Mouse (Mus musculus): ENCODE results near the gene Gm17364.
"Not testable (repeated sequence)": the region's sequence is repeated elsewhere in the genome, so short reads cannot be mapped to it uniquely, and the experiment has no call there.

Gene Gm17364

DNA sequence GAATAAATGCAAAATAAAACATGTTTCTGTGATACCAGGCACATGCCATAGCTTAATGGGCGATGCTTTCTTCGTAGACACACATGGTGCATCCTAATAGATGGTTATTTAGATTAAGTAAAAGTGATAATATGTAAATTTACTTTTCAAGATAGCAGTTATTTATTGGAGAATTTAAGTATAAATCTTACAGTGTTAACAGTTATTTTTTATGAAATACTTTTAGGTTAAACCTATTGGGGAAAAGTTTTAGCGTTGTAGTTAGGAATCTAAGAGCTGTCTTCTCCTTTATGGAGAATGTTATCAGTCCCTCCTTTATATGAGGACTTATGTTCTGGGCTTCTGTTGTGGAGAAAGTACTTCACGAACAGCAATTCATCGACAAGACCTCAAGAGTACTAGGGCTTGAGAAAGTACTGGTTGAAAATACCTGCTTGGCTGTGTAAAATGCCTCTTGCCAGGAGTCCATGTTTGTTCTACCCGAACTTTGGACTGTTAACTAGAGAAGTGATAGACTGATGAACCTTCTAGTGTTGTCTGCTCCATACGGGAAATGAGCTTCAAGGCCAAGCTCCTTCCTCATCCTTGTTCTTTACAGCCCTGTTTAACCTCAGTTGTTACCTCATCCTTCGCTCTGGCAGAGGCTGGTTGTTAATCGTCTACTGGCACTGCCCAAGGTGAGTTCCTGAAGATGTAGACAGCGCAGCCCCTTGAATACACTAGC lies at the start of gene Gm17364:
Gene Gm17364 (minus strand): TSS at position 51 of the 724 bp plus-strand sequence.
- DNase-seq (ENCODE audit: low read depth in 2 of 2, low spot score in 2 of 2), result no peak

GRCm38 (mm10) chr13:41321433-41321832 lies 47.7 kb upstream of the Gm17364 start:
- no peak for DNase-seq (ENCODE audit: low read depth in 2 of 2, low spot score in 2 of 2)

GRCm38 (mm10) chr13:41320749-41321148 lies 47.0 kb upstream of the Gm17364 start:
- no peak for DNase-seq (ENCODE audit: low read depth in 2 of 2, low spot score in 2 of 2)

DNA sequence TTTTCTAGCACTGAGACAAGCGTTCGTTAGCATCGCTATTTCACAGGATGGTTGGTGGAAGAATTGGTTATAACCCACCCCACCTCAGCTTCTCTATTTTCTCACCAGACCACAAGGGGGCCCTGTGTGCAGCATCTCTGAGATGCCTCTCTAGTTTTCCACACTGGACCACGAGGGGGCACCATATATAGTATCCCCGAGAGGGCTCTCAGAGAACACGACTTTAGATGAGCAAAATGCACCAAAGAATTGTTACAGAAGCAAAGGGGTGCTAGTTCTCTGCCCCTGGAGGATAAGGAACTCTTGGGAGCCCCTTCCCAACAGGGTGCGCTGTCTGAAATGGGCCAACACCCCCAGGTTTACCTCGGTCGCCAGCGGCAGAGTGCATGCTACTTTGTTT lies 28.9 kb upstream of the Gm17364 start:
- DNase-seq (ENCODE audit: low read depth in 2 of 2, low spot score in 2 of 2), result peak; percentile 80 to 88

DNA sequence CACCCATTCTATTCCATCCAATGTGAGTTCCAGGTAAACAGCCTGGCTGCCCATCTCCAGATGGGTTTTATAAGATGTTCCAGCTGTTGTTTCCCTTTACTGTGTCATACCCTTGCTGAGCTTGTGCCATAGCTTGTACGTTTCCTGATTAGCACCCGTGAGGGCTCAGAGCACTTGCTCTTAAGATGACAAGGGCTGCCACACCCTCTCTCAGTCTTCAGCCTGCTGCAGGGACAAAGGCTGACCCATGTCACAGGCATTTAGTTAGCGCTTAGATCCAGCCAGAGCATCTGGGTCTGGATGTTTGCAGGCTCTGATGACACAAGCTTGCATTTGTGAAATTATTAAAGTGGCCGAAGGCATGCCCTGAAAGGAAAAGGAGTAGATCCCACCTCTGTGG lies 26.3 kb upstream of the Gm17364 start:
- no peak for DNase-seq (ENCODE audit: low read depth in 2 of 2, low spot score in 2 of 2)

DNA sequence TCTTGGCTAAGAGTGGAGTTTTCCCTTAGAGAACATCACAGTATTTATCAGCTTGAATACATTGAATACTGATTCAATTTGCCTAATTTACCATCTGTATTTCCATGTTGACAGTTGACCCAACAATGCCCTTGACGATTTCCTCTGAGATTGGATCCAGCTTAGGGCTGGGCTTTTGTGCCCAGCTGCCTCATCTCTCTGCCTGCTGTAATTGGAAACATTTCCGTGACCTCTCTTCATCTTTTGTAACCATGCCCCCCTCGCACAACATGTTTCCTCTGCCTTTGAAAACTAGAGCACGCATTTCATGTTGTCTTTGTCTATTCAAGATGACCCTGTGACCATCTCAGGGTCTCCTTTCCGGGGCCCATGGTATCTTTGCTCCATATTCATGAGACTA lies 25.2 kb upstream of the Gm17364 start:
- no peak for DNase-seq (ENCODE audit: low read depth in 2 of 2, low spot score in 2 of 2)

DNA sequence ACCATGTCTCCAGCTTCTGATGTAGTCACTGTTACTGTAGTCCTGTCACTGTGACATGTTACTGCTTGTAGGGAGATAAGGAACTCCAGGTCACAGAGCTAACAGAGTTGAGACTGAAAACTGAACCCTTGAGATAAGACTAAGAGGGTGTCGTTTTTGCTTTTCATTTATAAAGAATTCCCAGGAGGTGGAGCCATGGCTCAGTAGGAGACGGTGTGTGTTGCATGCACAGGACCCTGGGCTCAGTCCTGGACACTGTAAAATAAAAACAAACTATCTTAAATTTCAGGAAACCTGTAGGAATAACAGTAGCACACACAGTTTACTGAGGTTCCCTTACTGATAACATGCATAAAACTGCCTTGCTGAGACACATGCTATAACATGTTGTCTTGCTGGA lies 24.8 kb upstream of the Gm17364 start:
- DNase-seq (ENCODE audit: low read depth in 2 of 2, low spot score in 2 of 2), result no peak

DNA sequence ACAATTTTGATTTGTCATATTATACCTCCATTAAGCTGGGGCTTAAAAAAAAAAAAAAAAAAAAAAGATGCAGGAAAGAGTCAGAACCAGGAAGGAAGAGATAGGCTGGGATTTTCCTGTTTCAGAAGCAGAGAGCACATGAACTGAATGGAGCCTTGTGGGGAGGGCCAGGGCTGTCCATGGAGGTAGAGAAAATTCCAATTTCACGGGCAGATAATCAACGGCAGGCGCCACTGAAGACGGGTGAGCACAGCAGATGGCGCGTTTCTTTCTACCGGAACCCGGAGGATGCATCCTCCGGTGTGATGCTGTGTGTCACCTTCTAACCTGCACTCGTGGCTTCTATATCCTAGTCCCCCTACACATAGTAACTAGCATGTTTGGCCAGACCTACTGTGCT lies 22.6 kb upstream of the Gm17364 start:
- DNase-seq (ENCODE audit: low read depth in 2 of 2, low spot score in 2 of 2), result no peak

GRCm38 (mm10) chr13:41295886-41296285 lies 22.1 kb upstream of the Gm17364 start:
- no peak for DNase-seq (ENCODE audit: low read depth in 2 of 2, low spot score in 2 of 2)

DNA sequence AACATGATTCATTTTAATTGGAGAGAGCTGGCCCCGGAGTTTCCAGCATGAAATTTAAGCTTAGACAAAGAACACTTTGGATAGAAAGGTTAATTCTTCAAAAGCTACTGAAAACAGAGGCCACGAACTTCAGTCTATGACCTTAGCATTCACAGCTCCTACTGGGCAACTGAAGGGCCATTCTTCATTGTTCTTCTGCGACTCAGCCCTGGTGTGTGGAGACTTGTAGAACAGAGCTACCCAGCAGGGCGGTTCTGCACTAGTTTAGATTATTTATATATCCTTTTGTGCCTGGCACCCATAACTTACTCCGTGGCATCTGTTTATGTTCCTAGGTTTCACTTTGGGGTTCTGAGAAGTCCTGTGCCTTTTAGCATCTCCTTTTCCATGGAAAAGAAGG lies 19.8 kb upstream of the Gm17364 start:
- DNase-seq (ENCODE audit: low read depth in 2 of 2, low spot score in 2 of 2), result no peak

DNA sequence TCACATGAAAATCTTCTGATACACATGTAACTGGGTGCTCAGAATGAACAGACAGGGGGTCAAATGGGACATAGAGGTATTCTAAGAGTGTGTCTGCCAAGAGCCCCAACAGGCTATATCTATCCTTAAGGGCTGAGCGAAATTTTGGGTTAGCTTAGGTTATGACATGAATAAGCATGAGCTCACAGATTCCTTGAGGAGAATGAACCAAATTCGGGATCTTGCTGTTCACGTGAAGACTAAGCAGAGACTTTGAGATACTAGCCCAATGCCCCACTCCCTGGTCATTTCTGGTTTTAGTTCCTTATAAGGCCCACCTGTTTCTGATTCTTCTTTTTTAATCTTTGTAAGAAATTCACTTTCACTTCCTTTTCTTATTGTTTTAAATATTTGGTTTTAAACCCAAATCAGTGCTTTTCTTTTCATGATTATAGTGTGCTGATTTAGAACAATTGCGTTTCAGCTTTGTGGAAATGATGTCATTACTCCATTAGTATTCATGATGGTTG lies 17.7 kb upstream of the Gm17364 start:
- no peak for DNase-seq (ENCODE audit: low read depth in 2 of 2, low spot score in 2 of 2)

DNA sequence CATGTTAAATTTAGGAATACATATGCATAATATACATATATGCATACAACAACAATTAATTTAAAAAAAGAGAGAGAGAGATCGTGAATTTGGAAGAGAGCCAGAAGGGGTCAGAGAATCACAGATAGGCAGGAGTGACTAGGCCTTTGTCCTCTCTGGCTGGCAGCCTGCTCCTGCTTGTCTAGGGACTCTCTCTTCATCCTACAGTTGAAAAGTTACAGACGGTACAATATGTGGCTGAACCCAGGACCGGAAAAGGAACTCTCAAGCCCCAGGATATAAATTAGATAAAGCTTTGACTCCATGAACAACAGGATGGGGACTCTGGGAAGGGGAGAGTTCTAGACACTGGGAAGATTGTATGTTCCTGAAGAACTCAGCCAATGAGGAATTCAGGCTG lies 12.5 kb upstream of the Gm17364 start:
- DNase-seq (ENCODE audit: low read depth in 2 of 2, low spot score in 2 of 2), result no peak

GRCm38 (mm10) chr13:41285448-41285847 lies 11.7 kb upstream of the Gm17364 start:
- DNase-seq (ENCODE audit: low read depth in 2 of 2, low spot score in 2 of 2), result no peak

- peak; percentile 46 to 68 for DNase-seq (ENCODE audit: low read depth in 2 of 2, low spot score in 2 of 2)
These were observed 9.5 kb upstream of the Gm17364 start for GRCm38 (mm10) chr13:41283256-41283655.

GRCm38 (mm10) chr13:41280696-41281095 lies 6.9 kb upstream of the Gm17364 start:
- no peak for DNase-seq (ENCODE audit: low read depth in 2 of 2, low spot score in 2 of 2)

GRCm38 (mm10) chr13:41267827-41268408 lies 5.9 kb downstream of the Gm17364 start:
- DNase-seq (ENCODE audit: low read depth in 2 of 2, low spot score in 2 of 2), result no peak

DNA sequence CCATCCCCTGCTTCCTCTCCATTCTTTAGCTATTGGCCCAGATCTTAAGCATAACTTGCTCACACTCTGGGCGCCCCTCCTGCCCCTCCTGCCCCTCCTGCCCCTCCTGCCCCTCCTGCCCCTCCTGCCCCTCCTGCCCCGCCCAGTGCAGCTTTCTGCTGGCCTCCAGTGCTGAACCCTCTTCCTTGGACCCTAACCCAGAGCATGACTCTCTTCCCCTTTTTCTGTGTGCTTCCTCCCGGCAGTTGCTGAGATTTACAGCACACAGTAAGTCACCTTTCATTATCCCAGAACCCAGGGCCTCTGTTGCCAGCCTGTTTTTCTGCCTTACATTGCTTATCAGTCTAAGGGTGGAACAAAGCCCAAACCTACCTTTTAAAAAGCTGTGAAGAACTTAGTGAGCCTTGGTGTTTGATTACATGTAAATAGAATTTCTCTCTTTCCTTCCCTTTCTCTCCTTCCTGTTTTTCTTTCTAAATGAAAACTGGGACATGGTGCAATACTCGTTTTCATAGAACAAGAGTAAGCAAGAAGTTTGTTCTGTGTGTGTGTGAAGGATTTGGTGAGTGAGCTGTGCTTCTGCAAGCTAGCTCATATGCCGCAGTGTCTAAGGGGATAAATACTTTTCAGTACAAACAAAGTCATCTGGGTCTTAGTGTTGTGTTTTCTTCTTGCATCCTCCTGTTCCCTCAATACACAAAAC lies 10.3 kb downstream of the Gm17364 start:
- DNase-seq (ENCODE audit: low read depth in 2 of 2, low spot score in 2 of 2), result no peak

DNA sequence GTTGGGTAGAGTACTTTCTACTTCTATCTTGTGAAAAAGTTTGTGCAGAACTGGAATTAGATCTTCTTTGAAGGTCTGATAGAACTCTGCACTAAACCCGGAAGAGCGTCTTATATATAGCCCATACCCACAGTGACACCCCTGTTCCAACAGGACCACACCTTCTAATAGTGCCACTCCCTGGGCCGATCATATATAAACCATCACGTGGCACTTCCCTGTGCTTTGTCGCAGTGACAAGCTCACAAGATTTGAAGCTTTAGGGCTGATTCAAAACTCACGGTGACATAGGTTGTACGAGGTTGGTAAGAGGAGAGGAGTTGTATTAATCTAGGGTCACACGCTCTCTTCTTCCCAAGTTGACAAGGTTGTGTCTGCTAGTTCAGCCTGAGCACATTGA lies 12.2 kb downstream of the Gm17364 start:
- not testable (repeated sequence) for DNase-seq (ENCODE audit: low read depth in 2 of 2, low spot score in 2 of 2)

- DNase-seq (ENCODE audit: low read depth in 2 of 2, low spot score in 2 of 2), result no peak
These were observed 15.9 kb downstream of the Gm17364 start for GRCm38 (mm10) chr13:41257851-41258250.

GRCm38 (mm10) chr13:41256962-41257361 lies 16.8 kb downstream of the Gm17364 start:
- DNase-seq (ENCODE audit: low read depth in 2 of 2, low spot score in 2 of 2), result no peak

DNA sequence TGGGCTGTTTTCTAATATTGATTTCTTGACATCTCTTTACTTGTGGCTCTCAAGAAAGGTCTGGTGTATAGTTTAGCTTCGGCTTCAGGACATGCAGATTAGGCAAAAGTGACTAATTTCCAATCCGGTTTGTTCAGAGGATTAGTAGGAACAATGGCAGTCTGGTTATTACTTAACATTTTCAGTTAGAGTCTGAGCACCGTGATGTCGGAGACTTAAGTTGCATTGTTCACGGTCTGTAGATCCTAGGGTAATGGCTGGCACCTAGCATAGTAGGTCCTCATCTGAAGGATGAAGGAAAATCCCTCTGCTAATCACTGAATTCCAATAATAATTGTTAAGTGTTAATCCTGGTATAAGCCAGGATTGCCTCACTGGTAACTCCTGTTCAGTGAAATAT lies 17.7 kb downstream of the Gm17364 start:
- no peak for DNase-seq (ENCODE audit: low read depth in 2 of 2, low spot score in 2 of 2)

- DNase-seq (ENCODE audit: low read depth in 2 of 2, low spot score in 2 of 2), result no peak
These were observed 21.0 kb downstream of the Gm17364 start for GRCm38 (mm10) chr13:41252736-41253135.

Measured in CD8-positive naive resting alpha-beta T cell, adult 2 months (primary cell).